Mouse (Mus musculus) megakaryocyte-erythroid progenitor cell, adult 5-6 weeks (primary cell): Measurements from ENCODE around the gene Chp1. TPM values are rescaled to one million over a fixed set of nuclear protein-coding genes. Genes with fewer than 3 reads are reported as not detected.
"Not testable (repeated sequence)": the region's sequence is repeated elsewhere in the genome, so short reads cannot be mapped to it uniquely, and the experiment has no call there.

Source experiments
- ATAC-seq: replicated peaks from 2 replicates; pipeline ENCODE4 v1.8.0; 2016; ENCODE audit warnings: mild to moderate bottlenecking, inconsistent platforms; ENCODE audit not compliant: severe bottlenecking, poor library complexity, low FRiP score, low TSS enrichment
- total RNA-seq, 2 experiments: library from RNA; stranded (forward) in 1 of 2; stranded (reverse) in 1 of 2; fragments of 200-1000, 215-1000 nt in 1 of 2; fragments of >200 nt in 1 of 2; fragmentation: Nextera tagmentation in 1 of 2; gene quantifications; 2 replicates each; pipeline ENCODE4 v1.2.3; 2014 to 2017

Gene Chp1
- total RNA-seq (2014; fragmentation: Nextera tagmentation) (36.7 and 54.6 TPM in 2 replicates), total RNA-seq (2017) (48.5 and 63.0 TPM in 2 replicates)

DNA sequence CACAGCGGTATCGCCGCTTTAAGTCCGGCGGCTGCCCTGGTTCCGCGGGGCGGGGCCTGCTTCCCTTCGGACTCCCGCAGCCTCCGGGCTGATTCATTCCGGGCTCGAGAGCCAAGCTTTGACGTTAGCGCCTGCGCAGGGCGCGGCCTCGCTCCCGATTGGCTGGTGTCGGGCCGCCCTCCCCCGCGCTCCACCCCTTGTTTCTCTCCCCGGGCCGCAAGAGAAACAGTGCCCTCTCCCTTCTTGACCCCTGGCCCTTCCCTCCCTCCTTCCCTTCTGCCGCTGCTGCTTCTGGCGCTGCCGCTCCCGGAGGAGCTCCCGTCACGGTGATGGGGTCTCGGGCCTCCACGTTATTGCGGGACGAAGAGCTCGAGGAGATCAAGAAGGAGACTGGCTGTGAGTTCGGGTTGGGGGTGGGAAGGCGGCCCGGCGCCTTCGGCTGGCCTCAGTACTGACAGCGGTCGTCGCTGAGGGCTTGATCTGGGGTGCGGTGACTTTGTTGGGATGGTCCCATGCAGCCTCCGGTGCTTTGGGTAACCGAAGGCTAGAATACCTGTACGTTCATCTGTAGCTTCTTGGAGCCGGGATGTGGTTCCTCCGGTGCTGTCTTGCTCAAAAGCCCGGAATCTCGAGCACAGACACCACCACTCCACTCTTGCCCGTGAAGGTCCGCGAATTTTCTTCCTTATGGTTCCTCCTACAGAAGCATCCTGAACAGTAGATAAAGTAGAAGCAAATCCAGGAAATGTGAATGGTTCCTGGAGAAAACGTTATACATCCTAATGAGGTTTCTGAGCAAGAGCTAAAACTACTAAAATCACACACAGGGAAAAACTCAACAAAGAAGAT, at the start of gene Chp1, which contains the start of gene Exd1:
Gene Chp1, plus strand, starts transcription at position 176 of the 849 bp plus-strand sequence.
Gene Exd1, minus strand, starts transcription at position 106 of the 849 bp plus-strand sequence.
- peak; percentile 95 for ATAC-seq

DNA sequence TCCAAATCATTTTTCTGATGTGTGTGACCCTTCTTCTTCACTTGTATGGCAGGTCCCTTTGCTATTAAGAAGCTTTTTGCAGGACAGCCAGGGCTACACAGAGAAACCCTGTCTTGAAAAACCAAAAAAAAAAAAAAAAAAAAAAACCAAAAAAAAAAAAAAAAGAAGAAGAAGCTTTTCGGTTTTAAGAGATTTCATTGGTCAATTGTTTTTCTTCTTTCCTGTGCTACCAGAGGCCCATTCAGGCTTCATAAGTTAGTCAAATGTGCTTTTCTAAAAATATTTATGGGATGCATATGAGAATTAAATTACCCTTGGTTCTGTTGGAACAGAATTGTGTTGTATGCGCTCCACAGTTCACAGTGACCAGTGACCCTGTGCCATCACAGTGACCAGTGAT, 48.6 kb upstream of the Chp1 start:
- ATAC-seq, result no peak

GRCm38 (mm10) chr2:119500965-119501652, 46.4 kb upstream of the Chp1 start:
- no peak for ATAC-seq

GRCm38 (mm10) chr2:119507108-119507507, 40.4 kb upstream of the Chp1 start:
- no peak for ATAC-seq

DNA sequence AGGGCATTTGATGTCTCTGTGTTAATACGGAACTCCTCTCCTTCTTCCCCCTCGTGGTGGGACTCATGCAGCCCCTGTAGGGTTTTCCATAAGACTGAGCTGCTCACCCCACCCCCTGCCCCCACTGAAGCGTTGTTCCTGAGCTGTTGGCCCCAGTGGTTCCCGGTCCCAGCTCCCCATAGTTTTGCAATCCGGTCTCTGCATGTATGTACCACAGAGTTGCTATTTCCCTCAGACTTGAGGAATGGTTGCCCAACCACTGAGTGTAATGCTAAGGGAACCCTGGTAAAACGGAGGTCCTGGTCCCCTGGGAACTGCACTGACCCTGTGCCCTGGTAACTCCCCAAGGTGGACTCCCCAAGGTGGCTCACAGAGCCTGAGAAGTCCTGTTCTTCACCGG, 39.0 kb upstream of the Chp1 start:
- not testable (repeated sequence) for ATAC-seq

- no peak for ATAC-seq
Measured at GRCm38 (mm10) chr2:119510856-119511255, 36.6 kb upstream of the Chp1 start.

DNA sequence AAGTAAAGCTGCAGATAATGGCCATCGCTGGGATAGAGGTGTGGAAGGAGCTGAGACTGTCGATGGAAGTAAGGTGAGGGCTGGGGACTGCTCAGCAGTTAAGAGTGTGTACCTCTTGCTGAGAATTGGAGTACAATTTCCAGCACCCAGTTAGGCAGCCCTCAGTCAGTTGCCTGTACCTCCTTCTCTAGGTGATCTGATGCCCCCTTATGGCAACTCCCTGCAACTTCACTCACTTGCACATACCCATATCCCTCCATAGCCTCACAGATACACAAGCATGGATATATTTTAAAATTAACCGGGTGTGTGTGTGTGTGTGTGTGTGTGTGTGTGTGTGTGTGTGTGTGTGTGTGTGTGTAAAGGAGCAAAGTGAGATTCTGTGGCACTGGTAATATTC, 35.2 kb upstream of the Chp1 start:
- ATAC-seq, result peak; percentile 74; the same call in 1 of the 2 replicates

- no peak for ATAC-seq
Measured at GRCm38 (mm10) chr2:119514026-119514522, 33.4 kb upstream of the Chp1 start.

- ATAC-seq, result no peak
Measured at GRCm38 (mm10) chr2:119516811-119517210, 30.7 kb upstream of the Chp1 start.

DNA sequence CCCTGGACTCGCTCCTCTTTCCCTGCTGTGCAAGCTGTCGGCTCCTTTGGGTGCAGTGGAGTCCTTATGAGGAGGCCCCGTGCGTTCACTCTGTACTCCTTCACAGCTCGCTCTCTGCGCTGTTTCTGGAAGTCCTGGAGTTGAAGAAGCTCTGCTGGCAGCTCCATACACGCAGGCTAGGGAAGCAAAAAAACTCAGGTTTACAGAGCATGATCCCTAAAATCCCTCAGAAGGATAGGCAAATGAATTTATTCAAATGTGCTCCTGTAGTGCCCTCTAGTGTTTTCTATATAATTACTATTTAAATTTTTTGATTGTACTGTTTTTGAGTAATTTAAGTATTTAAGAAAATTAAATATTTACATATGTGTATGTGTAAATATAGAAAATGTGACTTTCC, 26.9 kb upstream of the Chp1 start:
- no peak for ATAC-seq

DNA sequence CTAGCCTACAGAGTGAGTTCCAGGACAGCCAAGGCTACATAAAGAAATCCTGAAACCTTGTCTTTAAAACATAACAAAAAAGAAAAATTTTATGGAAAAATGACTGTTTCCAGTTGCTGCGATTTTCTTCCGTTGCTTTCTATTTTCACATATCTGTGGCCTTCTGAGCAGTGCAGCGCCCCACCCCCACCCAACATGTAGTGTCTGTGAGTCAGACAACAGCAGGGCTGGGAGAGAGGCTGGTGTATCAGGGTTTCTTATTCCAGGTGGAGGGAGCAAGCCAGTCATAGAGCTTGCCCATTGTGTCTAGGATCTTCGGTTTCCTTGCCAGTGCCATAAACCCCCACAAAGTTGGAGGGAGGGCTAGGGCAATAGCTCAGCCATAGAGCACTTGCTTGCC, 23.7 kb upstream of the Chp1 start:
- ATAC-seq, result no peak

DNA sequence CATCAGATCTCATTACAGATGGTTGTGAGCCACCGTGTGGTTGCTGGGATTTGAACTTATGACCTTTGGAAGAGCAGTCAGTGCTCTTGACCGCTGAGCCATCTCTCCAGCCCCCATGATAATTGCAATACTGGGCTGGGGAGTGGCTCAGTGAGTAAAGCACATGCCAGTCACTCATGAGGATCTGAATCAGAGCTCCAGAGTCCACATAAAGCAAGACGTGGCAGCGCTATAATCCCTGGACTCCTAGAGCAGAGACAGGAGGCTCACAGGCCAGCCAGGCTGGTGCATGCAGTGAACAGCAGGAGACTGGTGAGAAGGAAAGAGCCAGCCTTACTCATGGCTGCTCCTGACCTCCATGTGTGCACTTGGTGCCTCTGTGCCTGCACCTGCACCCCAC, 22.1 kb upstream of the Chp1 start:
- no peak for ATAC-seq

DNA sequence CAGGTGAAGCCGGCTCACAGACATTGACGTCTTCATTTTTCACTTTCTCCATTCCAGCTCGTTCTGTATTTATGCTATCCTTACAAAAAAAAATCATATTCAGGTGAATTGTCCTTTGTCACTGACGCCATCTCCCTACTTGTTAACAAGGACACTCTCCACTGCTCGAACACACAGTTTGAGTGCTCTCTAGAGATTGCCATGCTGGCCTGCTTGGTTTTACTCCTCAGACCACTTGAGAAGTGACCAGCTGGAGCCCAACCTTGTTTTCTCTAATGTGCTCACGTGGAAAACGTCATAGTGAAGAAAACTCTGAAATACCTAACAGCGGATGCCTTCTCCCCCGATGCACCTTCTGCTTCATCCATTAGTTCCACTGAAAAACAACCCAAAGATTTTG, 8.7 kb upstream of the Chp1 start:
- no peak for ATAC-seq

- ATAC-seq, result peak; percentile 59
Measured at GRCm38 (mm10) chr2:119542106-119542505, 5.4 kb upstream of the Chp1 start.

- no peak for ATAC-seq
Measured at GRCm38 (mm10) chr2:119543656-119544055, 3.8 kb upstream of the Chp1 start.

GRCm38 (mm10) chr2:119546848-119547521, 512 bp upstream of the Chp1 start:
- ATAC-seq, result peak; percentile 84

GRCm38 (mm10) chr2:119548371-119548660, 819 bp downstream of the Chp1 start:
- no peak for ATAC-seq

DNA sequence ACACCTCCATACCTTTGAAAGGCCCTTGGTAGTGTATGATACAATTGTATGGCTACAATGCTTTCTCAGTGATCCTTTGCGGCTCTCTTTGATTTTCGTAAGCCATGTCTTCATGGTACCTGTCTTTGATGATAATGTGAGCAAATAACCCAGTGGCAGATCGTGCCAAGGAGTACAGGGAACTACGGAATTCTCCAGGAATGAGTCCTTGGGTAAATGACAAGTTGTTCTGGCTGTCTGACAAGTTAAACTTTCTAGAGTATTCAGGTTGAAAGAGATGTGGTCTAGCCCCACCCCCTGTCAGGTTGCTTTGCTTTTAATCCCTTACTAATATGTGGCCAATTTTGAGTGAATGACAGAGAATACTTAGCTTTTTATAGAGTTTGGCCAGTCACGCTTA, 1.2 kb downstream of the Chp1 start:
- ATAC-seq, result no peak

GRCm38 (mm10) chr2:119549678-119550077, 2.2 kb downstream of the Chp1 start:
- no peak for ATAC-seq

- ATAC-seq, result no peak
Measured at GRCm38 (mm10) chr2:119558039-119558438, 10.5 kb downstream of the Chp1 start.
